Mouse (Mus musculus) left cerebral cortex, postnatal 25 days (tissue): Measurements from ENCODE around the gene Olfr95. TPM values are rescaled to one million over a fixed set of nuclear protein-coding genes. Genes with fewer than 3 reads are reported as not detected.
"Not testable (repeated sequence)": the region's sequence is repeated elsewhere in the genome, so short reads cannot be mapped to it uniquely, and the experiment has no call there.

Experiments used
- DNase-seq, 2 experiments: peaks; one replicate each; pipeline ENCODE4 v3.0.0; 2022; ENCODE audit warnings: low spot score in 2 of 2, mixed read lengths in 1 of 2
- intact Hi-C: fragments of 180-260 bp; cut with DNase I; formaldehyde crosslinking; loops from one replicate; pipeline ENCODE4 v1.15.1; 2025
- total RNA-seq, 2 experiments: library from RNA; stranded (reverse); gene quantifications; 2 replicates each; pipeline ENCODE4 v1.2.3; 2021

Olfr95 gene
- not detected for total RNA-seq

- DNase-seq: no peak
- intact Hi-C loops: no loop called here
Observed at GRCm38 (mm10) chr17:37213018-37213417, at the start of gene Olfr95. Gene Olfr95, minus strand, starts transcription at chr17:37213118.

- intact Hi-C loops: no loop called here
- peak in 1 of 2 experiments; percentile 8 for DNase-seq
Observed at GRCm38 (mm10) chr17:37250544-37250943, 37.6 kb upstream of the Olfr95 start.

GRCm38 (mm10) chr17:37249460-37249859 lies 36.5 kb upstream of the Olfr95 start:
- intact Hi-C loops: no loop called here

GRCm38 (mm10) chr17:37246715-37247114 lies 33.8 kb upstream of the Olfr95 start:
- peak; percentile 36 to 60 for DNase-seq
- intact Hi-C loops: no loop called here

More at GRCm38 (mm10) chr17:37249460-37249859, 36.5 kb upstream of the Olfr95 start:
- DNase-seq: no peak

GRCm38 (mm10) chr17:37242198-37242597 lies 29.3 kb upstream of the Olfr95 start:
- no peak for DNase-seq
- intact Hi-C loops: no loop called here

GRCm38 (mm10) chr17:37237230-37237629 lies 24.3 kb upstream of the Olfr95 start, which contains the start of gene Olfr97:
Gene Olfr97, minus strand, starts transcription at chr17:37237330.
- DNase-seq, intact Hi-C loops: not testable (repeated sequence)

- intact Hi-C loops: no loop called here
- DNase-seq: no peak
Observed at GRCm38 (mm10) chr17:37221879-37222278, 9.0 kb upstream of the Olfr95 start.

- intact Hi-C loops: no loop called here
- DNase-seq: no peak
Observed at GRCm38 (mm10) chr17:37219846-37220245, 6.9 kb upstream of the Olfr95 start, which contains the start of gene Olfr96. Gene Olfr96, plus strand, starts transcription at chr17:37220146.

- intact Hi-C loops: no loop called here
- DNase-seq: no peak
Observed at GRCm38 (mm10) chr17:37218486-37218885, 5.6 kb upstream of the Olfr95 start.

GRCm38 (mm10) chr17:37210884-37211768 lies 1.8 kb downstream of the Olfr95 start:
- DNase-seq: peak; percentile 28 to 51
- intact Hi-C loops: no loop called here

- intact Hi-C loops: loop anchor here (1.0 to 5.0 kb wide), 2 partner anchors 121 to 312 kb away; partner anchors contain the start of gene Trim40
- no peak for DNase-seq
Observed at GRCm38 (mm10) chr17:37203917-37204236, 9.0 kb downstream of the Olfr95 start.

- peak; percentile 91 to 93 for DNase-seq
- intact Hi-C loops: loop anchor here (1.0 to 5.0 kb wide), 2 partner anchors 120 to 311 kb away; partner anchors contain the start of gene Trim40
Observed at GRCm38 (mm10) chr17:37203206-37203916, 9.6 kb downstream of the Olfr95 start.

GRCm38 (mm10) chr17:37200894-37201293 lies 12.0 kb downstream of the Olfr95 start, which contains the start of gene Olfr94:
Gene Olfr94, minus strand, starts transcription at chr17:37200994.
- intact Hi-C loops: loop anchor here (5.0 kb wide), 1 partner anchor 309 kb away; the partner anchor contains the start of gene Trim40
- DNase-seq: no peak

- peak; percentile 35 to 62 for DNase-seq
- intact Hi-C loops: no loop called here
Observed at GRCm38 (mm10) chr17:37196845-37197724, 15.8 kb downstream of the Olfr95 start.

GRCm38 (mm10) chr17:37194782-37195181 lies 18.1 kb downstream of the Olfr95 start:
- intact Hi-C loops: no loop called here
- peak in 1 of 2 experiments; percentile 78 for DNase-seq

GRCm38 (mm10) chr17:37193656-37194055 lies 19.3 kb downstream of the Olfr95 start, which contains the start of gene Ubd:
Gene Ubd, plus strand, starts transcription at chr17:37193892.
- intact Hi-C loops: no loop called here
- DNase-seq: no peak

GRCm38 (mm10) chr17:37193032-37193431 lies 19.9 kb downstream of the Olfr95 start:
- intact Hi-C loops: no loop called here

GRCm38 (mm10) chr17:37190711-37191110 lies 22.2 kb downstream of the Olfr95 start:
- peak; percentile 26 to 37 for DNase-seq
- intact Hi-C loops: no loop called here

More at GRCm38 (mm10) chr17:37193032-37193431, 19.9 kb downstream of the Olfr95 start:
- no peak for DNase-seq

- DNase-seq: no peak
- intact Hi-C loops: no loop called here
Observed at GRCm38 (mm10) chr17:37185474-37185873, 27.4 kb downstream of the Olfr95 start.
